Mouse (Mus musculus): ENCODE data around the gene Eftud2. TPM values are rescaled to one million over a fixed set of nuclear protein-coding genes. Genes with fewer than 3 reads are reported as not detected.

Eftud2 gene
- total and polyA plus RNA-seq, 3 experiments = 135 to 403 (median 216) TPM

DNA sequence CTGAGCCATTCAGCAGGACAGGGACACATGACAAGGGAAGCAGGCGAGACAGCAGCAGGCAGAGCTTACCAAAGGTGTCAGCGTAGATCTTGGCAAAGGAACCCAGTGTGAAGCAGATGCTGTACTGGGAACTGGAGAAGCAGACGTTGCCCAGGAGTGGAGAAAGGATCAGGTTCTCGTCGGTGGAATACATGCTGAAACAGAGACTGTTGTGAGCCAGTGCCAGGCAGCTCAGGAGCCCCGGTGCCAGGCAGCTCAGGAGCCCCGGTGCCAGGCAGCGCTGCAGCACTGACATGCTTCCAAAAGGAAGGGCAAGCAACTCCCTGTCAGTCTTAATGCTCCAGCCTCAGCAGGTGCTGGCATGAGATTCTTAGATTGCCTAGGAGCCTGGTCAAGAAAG, 20.9 kb downstream of the Eftud2 start:
- Histone ChIP-seq H3K79me2 (replicated peaks; ENCODE audit: control insufficient read depth, extremely low read depth, insufficient read depth, poor library complexity, severe bottlenecking) (no peaks in the 10 kb centered on the region), H3K9ac (ENCODE audit: insufficient read depth, low read depth) (no peak overlapping the region), H3K27ac (ENCODE audit: insufficient read depth, low read depth) (no peak overlapping the region), H3K4me1 (ENCODE audit: control insufficient read depth in 1 of 2, insufficient read depth in 2 of 2) (no peaks in the 10 kb centered on the region), H3K4me2 (ENCODE audit: insufficient read depth, low read depth, poor library complexity, severe bottlenecking) (no peak overlapping the region), H3K27me3 (replicated peaks) (no peaks in the 10 kb centered on the region), H3K4me3 (replicated peaks in 1 of 3; ENCODE audit: low read depth in 2 of 3, low read length in 2 of 3, poor library complexity in 1 of 3) (no peak overlapping the region), H3K9me3 (replicated peaks; ENCODE audit: low read length) (no peaks in the 10 kb centered on the region), H3K36me3 (replicated peaks in 1 of 2; ENCODE audit: control insufficient read depth in 1 of 2, insufficient read depth in 1 of 2, low read length in 1 of 2) (peaks cover 88 to 98% of the 10 kb centered on the region in 2 experiments)
- in situ Hi-C loops (cut with MboI; ENCODE audit: low pct_ligation_motif_present, low pct_unique_long_range_greater_than_20kb, low sequenced_read_pairs) (loop anchor here (10.0 kb wide), 1 partner anchor 85 kb away; no protein-coding TSS in a partner anchor), dilution Hi-C loops (cut with MboI; ENCODE audit: extremely low pct_ligation_motif_present, extremely low pct_unique_long_range_greater_than_20kb, low sequenced_read_pairs) (no loop called here)
- DNase-seq (ENCODE audit: extremely low read depth) = no peak
- no peak for TF ChIP-seq RCOR1 (conservative IDR thresholded peaks at IDR 0.05; ENCODE audit: low read depth, low read length)
- no peak for TF ChIP-seq NELFE (IDR thresholded peaks at IDR 0.05; ENCODE audit: low read depth, low read length)
- TF ChIP-seq MEF2A (IDR thresholded peaks at IDR 0.05; ENCODE audit: borderline replicate concordance, low read depth, low read length) = no peak
- TF ChIP-seq ZMIZ1 (IDR thresholded peaks at IDR 0.05; ENCODE audit: low read depth, low read length) = no peak
- no peak for TF ChIP-seq ETS1 (conservative IDR thresholded peaks at IDR 0.05; ENCODE audit: low read depth, low read length)
- no peak for TF ChIP-seq GABPA (IDR thresholded peaks at IDR 0.05; ENCODE audit: insufficient replicate concordance, low read depth, low read length)
- no peak for TF ChIP-seq NRF1 (IDR thresholded peaks at IDR 0.05; ENCODE audit: low read depth, low read length)
- no peak for TF ChIP-seq IRF4 (IDR thresholded peaks at IDR 0.05; ENCODE audit: low read depth, low read length)
- no peak for TF ChIP-seq JUND (conservative IDR thresholded peaks at IDR 0.05; ENCODE audit: low read depth, low read length)
- no peak for TF ChIP-seq USF2 (conservative IDR thresholded peaks at IDR 0.05; ENCODE audit: low read depth, low read length)
- TF ChIP-seq MAZ (IDR thresholded peaks at IDR 0.05; ENCODE audit: low read depth, low read length) = no peak
- no peak for TF ChIP-seq MAX (IDR thresholded peaks at IDR 0.05; ENCODE audit: low read length)
- TF ChIP-seq SMC3 (IDR thresholded peaks at IDR 0.05; ENCODE audit: low read depth, low read length) = no peak
- no peak for TF ChIP-seq CHD1 (IDR thresholded peaks at IDR 0.05; ENCODE audit: low read depth, low read length)
- TF ChIP-seq CTCF (conservative IDR thresholded peaks at IDR 0.05 in 1 of 2, IDR thresholded peaks at IDR 0.05 in 1 of 2; ENCODE audit: low read depth in 2 of 2, low read length in 2 of 2) = no peak
- TF ChIP-seq MXI1 (IDR thresholded peaks at IDR 0.05; ENCODE audit: low read depth, low read length) = no peak

GRCm38 (mm10) chr11:102858951-102859350, 21.8 kb downstream of the Eftud2 start:
- TF ChIP-seq SMC3 (IDR thresholded peaks at IDR 0.05; ENCODE audit: low read depth, low read length) = no peak
- no peak for TF ChIP-seq UBTF (IDR thresholded peaks at IDR 0.05; ENCODE audit: low read depth, low read length)
- TF ChIP-seq E2F4 (IDR thresholded peaks at IDR 0.05; ENCODE audit: insufficient replicate concordance, low read depth, low read length) = no peak
- no peak for TF ChIP-seq KAT2A (IDR thresholded peaks at IDR 0.05; ENCODE audit: insufficient replicate concordance, low read length)
- no peak for TF ChIP-seq BHLHE40 (IDR thresholded peaks at IDR 0.05; ENCODE audit: low read depth, low read length)
- TF ChIP-seq ZC3H11A (IDR thresholded peaks at IDR 0.05; ENCODE audit: low read depth, low read length) = no peak
- TF ChIP-seq MAZ (IDR thresholded peaks at IDR 0.05; ENCODE audit: low read depth, low read length) = no peak
- TF ChIP-seq POLR2AphosphoS2 (IDR thresholded peaks at IDR 0.05; ENCODE audit: low read depth, low read length) = no peak
- no peak for TF ChIP-seq ZNF384 (IDR thresholded peaks at IDR 0.05; ENCODE audit: low read depth, low read length)
- TF ChIP-seq PAX5 (IDR thresholded peaks at IDR 0.05; ENCODE audit: low read length) = no peak
- no peak for TF ChIP-seq MEF2A (IDR thresholded peaks at IDR 0.05; ENCODE audit: borderline replicate concordance, low read depth, low read length)
- no peak for TF ChIP-seq CHD2 (IDR thresholded peaks at IDR 0.05; ENCODE audit: low read length)
- TF ChIP-seq CHD1 (IDR thresholded peaks at IDR 0.05; ENCODE audit: low read depth, low read length) = no peak
- no peak for TF ChIP-seq SIN3A (IDR thresholded peaks at IDR 0.05; ENCODE audit: low read length)
- no peak overlapping the region for H3K27ac ChIP-seq (ENCODE audit: insufficient read depth, low read depth)
- H3K79me2 ChIP-seq (replicated peaks; ENCODE audit: control insufficient read depth, extremely low read depth, insufficient read depth, poor library complexity, severe bottlenecking) = no peaks in the 10 kb centered on the region
- H3K9ac ChIP-seq (ENCODE audit: insufficient read depth, low read depth) = no peak overlapping the region
- H3K4me3 ChIP-seq (replicated peaks in 1 of 3; ENCODE audit: low read depth in 2 of 3, low read length in 2 of 3, poor library complexity in 1 of 3) = no peak overlapping the region
- no peaks in the 10 kb centered on the region for H3K27me3 ChIP-seq (replicated peaks)
- no peaks in the 10 kb centered on the region for H3K4me1 ChIP-seq (ENCODE audit: control insufficient read depth in 1 of 2, insufficient read depth in 2 of 2)
- no peak overlapping the region for H3K4me2 ChIP-seq (ENCODE audit: insufficient read depth, low read depth, poor library complexity, severe bottlenecking)
- no peaks in the 10 kb centered on the region for H3K9me3 ChIP-seq (replicated peaks; ENCODE audit: low read length)
- dilution Hi-C loops (cut with MboI; ENCODE audit: extremely low pct_ligation_motif_present, extremely low pct_unique_long_range_greater_than_20kb, low sequenced_read_pairs) (no loop called here), in situ Hi-C loops (cut with MboI; ENCODE audit: low pct_ligation_motif_present, low pct_unique_long_range_greater_than_20kb, low sequenced_read_pairs) (no loop called here)
- no peak for DNase-seq (ENCODE audit: extremely low read depth)
- H3K36me3 ChIP-seq (replicated peaks in 1 of 2; ENCODE audit: control insufficient read depth in 1 of 2, insufficient read depth in 1 of 2, low read length in 1 of 2) = peaks cover 89 to 97% of the 10 kb centered on the region in 2 experiments
